Mouse (Mus musculus) adrenal gland, postnatal 14 days (tissue): ENCODE results near the gene Ankef1. TPM values are rescaled to one million over a fixed set of nuclear protein-coding genes. Genes with fewer than 3 reads are reported as not detected.

Experiments
- DNase-seq: peaks from one replicate; pipeline ENCODE4 v3.0.0; 2021; ENCODE audit warnings: mixed read lengths
- total RNA-seq: library from RNA; stranded (reverse); gene quantifications from 2 replicates; pipeline ENCODE4 v1.2.3, GENCODE M21; 2021

The Ankef1 gene
- total RNA-seq, 1 experiment from 2014 or later, result 20.5 TPM

- DNase-seq, result peak; percentile 32
Measured at GRCm38 (mm10) chr2:136600651-136601170, 99.0 kb downstream of the Ankef1 start.

- peak; percentile 78 for DNase-seq
Measured at GRCm38 (mm10) chr2:136601206-136601605, 99.5 kb downstream of the Ankef1 start.

Other genes starting within 250 kb of the Ankef1 start
- 0.15 TPM in 1 of 2 replicates, not detected in the other for gene Pak7, start 113.9 kb upstream of the Ankef1 start, total RNA-seq
- 29.4 and 42.5 TPM in 2 replicates for gene Snap25, start 211.5 kb downstream of the Ankef1 start, total RNA-seq